Mouse (Mus musculus): ENCODE results near the gene Sprr2j-ps.

Gene Sprr2j-ps

DNA sequence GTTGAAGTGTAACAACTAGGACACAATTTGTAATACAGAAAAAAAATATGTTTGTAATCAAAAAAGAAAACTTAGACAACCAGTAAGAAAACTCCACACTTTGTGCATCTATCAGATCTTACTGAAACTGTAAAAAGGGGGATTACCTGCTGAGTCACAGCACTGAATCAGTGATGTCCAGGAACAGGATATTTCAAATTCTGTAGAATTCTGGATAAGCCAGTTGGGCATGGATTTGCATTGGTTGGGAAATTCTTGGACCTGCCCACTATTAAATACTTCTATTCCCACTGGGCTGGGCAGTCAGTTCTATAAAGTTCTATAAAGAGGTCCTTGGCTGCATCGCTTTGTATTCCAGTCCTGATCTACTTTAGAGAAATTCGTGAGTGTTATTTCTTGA, at the start of gene Sprr2j-ps:
Gene Sprr2j-ps (plus strand): TSS at position 301 of the 400 bp plus-strand sequence.
- no peak for DNase-seq (ENCODE audit: low read depth, low spot score)

DNA sequence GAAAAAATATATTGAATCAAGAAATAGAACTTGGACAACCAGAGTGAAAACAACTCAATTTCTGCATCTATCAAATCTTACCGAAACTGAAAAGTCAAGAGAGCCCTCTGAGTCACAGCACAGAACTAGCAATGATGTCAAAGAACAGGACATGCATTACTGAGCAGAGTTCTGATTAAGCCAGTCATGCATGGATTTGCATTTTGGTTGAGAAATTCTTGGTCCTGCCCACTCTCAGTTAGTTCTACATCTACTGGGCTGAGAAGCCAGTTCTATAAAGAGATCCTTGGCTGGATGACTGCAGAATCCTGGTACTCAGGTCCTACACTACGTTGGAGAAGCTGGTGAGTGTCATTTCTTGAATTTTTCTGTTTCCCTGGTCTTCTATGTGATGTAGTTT, 44.3 kb upstream of the Sprr2j-ps start:
- no peak for DNase-seq (ENCODE audit: low read depth, low spot score)

DNA sequence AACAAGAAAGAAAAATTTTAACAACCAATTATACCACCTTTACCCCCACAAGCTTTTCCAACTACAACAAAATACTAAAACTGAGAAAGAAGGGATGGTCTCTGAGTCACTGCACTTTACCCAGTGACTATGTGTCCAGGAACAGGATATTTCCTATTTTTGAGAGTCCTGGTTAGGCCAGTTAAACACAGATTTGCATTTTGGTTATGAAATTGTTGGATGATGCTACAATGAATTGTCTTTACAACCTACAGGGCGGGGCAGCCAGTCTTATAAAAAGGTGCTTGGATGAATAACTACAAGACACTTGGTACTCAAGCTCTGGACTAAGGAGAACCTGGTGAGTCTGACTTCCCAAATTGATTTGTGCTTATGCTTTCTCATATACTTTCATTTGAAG, 32.5 kb upstream of the Sprr2j-ps start, which contains the start of gene Sprr2h:
Gene Sprr2h (plus strand): TSS at position 301 of the 400 bp plus-strand sequence.
- no peak for DNase-seq (ENCODE audit: low read depth, low spot score)

DNA sequence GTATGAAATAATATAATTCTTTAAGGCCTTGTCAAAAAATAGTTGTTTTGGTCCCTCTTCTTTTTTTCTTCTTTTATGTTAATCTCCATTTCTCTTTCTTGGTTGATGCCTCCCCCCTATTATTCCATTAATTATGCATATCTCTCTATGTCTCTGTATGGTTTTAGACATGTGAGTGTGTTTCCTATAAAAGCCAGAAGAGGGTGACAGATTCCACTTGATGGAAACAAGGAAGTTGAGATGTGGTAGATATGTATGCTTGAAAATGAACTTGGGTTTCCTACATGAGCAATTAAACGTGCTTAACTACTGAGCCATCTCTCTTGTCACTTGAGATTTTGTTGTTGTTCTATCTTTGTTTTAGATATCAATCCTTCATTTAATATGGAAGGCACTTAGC, 23.6 kb upstream of the Sprr2j-ps start:
- no peak for DNase-seq (ENCODE audit: low read depth, low spot score)

DNA sequence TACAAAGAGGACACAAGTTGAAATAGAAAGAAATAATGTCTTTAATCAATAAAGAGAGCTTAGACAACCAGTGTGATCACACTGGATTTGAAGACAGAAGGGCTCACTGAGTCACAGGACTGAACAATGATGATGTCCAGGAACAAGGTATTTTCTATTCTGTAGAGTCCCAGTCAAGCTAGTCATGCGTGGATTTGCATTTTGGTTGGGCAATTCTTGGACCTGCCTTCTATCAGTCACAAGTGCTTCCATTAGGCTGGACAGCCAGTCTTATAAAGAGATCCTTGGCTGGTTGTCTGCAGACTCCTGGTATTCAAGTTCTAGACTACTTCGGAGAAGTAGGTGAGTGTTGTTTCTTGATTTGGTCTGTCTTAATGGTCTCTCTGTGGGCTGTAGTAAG, 10.2 kb upstream of the Sprr2j-ps start, which contains the start of gene Sprr2i:
Gene Sprr2i (plus strand): TSS at position 301 of the 400 bp plus-strand sequence.
- no peak for DNase-seq (ENCODE audit: low read depth, low spot score)

DNA sequence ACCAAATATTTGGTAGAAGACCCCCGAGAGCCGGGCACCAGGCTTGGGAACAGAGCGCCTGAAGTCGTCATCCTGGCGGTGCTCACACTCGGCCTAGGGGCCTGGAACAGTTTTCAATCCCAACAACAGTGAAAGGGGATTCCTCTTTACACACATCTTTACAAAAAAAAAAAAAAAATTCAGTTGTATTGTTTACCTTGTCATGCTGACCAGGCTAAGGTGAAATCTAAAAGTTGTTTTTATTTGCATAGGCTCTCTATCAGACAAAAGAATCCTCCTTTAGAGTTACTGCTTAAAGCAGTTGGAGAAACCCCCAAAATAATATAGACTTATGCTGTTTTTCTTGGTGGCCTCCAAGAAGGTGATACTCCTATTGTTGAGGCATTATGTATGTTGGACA, 11.4 kb downstream of the Sprr2j-ps start, which contains the start of gene Gm9774:
Gene Gm9774 (minus strand): TSS at position 101 of the 400 bp plus-strand sequence.
- no peak for DNase-seq (ENCODE audit: low read depth, low spot score)

DNA sequence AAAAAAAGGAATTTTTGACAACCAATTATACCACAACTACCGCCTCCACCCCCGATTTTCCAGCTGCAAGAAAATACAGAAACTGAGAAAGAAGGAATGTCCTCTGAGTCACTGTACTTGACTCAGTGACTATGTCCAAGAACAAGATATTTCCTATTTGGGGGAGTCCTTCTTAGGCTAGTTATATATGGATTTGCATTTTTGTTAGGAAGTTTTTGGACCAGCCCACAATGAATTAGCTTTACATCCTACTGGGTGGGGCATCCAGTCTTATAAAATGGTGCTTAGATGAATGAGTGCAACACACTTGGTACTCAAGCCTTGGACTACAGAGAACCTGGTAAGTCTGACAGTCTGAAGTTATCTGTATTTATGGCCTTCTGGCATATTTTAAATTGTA, 14.4 kb downstream of the Sprr2j-ps start, which contains the start of gene Sprr2k:
Gene Sprr2k (plus strand): TSS at position 301 of the 400 bp plus-strand sequence.
- no peak for DNase-seq (ENCODE audit: low read depth, low spot score)

DNA sequence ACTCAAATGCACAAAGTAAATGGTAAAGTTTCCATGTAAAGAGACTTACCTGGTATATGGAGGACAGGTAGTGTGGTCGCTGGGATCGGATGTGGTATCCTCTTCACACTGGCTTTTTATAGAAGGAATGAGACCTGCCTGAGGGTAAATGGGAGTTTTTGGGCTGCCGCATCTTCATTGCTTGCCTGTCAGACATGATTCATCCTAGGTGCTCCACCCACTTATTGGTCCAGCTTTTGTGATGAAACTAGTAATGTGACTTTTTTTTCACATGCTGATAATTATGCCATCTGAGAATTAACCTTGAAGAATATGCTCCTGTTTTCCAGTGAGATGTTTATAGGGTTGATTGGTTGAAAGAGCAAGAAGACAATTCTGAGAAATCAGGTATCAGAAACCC, 20.8 kb downstream of the Sprr2j-ps start, which contains the start of gene Sprr1b:
Gene Sprr1b (minus strand): TSS at position 101 of the 400 bp plus-strand sequence.
- no peak for DNase-seq (ENCODE audit: low read depth, low spot score)

DNA sequence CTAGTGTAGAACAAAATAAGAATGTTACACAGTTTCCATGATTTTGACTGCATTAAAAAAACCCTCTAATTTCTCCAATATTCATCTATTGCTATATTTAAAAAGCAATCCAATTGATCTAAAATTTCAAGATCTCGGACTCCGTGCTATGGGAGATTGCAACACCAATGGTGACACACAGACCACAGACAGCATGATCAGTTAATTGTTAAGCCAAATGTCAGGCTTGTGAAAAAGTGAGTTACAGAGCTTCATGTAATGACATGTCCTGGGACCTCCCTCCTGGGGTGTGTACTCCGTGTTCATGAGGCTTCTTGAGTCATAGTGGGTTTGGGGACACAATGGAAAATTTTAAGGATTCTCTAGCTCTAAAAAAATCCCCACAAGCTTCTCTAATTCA, 22.3 kb downstream of the Sprr2j-ps start:
- no peak for DNase-seq (ENCODE audit: low read depth, low spot score)

DNA sequence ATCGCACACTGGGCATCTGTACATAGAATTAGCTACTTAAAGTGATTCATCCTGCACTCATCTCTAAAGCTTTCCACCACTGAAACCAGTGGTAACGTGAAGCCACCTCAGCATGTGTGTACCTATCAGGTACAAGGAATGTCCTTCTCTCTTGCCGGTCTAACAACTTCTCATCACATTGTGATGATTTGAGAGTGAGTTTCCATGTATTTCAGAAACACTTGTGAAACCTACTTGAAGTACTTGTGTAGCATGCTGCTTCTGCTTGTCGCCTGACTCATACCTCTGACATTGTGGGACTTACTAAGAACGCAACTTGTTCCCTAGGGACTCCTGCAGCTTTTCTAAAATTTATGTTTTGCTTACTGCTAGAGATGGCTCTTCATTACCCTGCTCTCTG, 37.3 kb downstream of the Sprr2j-ps start:
- no peak for DNase-seq (ENCODE audit: low read depth, low spot score)

DNA sequence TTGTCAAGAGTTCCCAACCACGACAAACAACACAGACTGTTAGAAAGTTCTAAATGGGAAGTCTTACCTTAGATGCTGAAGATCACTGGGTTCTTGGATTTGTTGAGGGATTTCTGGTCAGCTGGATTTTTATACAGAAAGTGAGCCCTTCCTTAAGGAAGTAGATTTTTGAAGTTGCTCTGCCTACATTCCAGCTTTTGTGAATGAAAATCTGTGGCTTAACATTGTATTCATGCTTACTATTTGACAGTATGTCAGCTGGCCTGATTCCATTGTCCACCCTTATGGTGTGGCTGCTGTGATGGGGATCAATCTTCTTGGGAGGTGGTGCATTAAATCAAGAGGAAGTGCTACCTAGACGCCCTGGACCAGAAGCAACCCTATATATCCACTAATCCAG, 40.7 kb downstream of the Sprr2j-ps start, which contains the start of gene Sprr3:
Gene Sprr3 (minus strand): TSS at position 101 of the 400 bp plus-strand sequence.
- no peak for DNase-seq (ENCODE audit: low read depth, low spot score)

DNA sequence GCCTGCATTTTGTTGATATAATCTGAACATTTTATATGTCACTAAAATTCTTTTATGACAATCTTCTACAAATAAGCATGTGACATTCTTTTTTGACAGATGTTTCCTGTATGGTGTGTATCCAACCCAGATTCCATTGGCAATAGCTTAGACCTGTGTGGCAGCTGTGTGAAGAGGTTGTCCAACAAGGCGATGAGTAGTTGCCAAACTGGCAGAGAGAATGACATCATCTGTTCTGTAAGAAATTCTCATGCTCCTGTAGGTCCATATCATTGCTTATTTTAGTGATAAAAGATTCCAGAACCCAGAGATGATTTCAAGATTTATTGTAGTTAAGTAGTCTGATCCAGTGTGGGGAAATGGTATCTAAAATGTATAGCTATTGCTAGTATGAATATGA, 48.7 kb downstream of the Sprr2j-ps start:
- DNase-seq (ENCODE audit: low read depth, low spot score): no peak

DNA sequence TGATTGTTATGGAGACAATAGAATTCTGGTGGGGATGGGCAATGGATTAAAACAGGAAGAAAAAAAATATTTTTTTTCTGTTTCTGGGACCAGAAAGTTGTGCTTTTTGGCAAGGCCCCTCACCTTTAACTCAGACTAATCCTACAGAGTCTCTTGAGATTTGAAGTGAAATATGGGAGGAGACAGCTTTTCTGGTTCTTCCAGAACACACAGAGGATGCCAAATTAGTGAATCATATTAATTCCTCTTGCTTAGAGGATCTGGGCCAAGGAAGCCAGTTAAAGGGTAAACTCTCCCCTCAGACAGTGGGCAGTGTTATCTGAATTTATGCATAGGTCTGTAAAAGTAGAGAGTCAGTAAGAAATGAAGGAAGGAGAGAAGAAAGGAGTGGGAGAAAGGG, 49.5 kb downstream of the Sprr2j-ps start:
- DNase-seq (ENCODE audit: low read depth, low spot score): no peak

Measured in forelimb bud, embryonic 11.5 days (tissue).